Mouse (Mus musculus): Measurements from ENCODE around the gene Slc35g3. TPM values are rescaled to one million over a fixed set of nuclear protein-coding genes. Genes with fewer than 3 reads are reported as not detected.
A peak's percentile ranks its signal among the peaks of the same experiment; 100 is the strongest.

Gene Slc35g3
- polyA plus RNA-seq (2015; fragmentation: Nextera tagmentation; extraction: Ambion mirVana), result 1.0 TPM in 2 replicates

DNA sequence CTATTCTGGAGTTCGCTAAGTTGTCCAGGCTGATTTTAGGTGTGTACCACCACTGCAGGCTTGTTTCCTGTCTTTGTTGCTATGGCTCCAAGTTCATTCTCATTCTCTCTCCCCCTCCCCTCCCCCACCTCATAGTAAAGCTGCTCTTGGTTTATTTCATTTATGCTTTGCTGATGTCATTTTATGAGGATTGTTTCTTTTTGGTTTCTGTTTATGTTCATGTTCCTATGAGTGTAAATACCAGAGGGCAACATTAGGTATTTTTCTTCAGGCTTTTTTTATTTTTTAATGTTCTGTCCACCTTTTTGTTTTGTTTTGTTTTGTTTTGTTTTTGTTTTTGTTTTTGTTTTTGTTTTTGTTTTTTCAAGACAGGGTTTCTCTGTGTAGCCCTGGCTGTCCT, at the start of gene Slc35g3:
Gene Slc35g3 (minus strand): TSS at position 101 of the 400 bp plus-strand sequence.
- DNase-seq (ENCODE audit: low spot score) (no peak), ATAC-seq (no peak)
- peaks cover 5% of the 10 kb centered on the region; the same call in 1 of the 2 replicates for H3K4me1 ChIP-seq (ENCODE audit: insufficient read depth, low read depth, low read length)
- no peaks in the 10 kb centered on the region for H3K36me3 ChIP-seq (ENCODE audit: insufficient read depth, low read length)
- no peak for TF ChIP-seq EP300 (IDR thresholded peaks at IDR 0.05)
- no peak for TF ChIP-seq CTCF (IDR thresholded peaks at IDR 0.05)
- no peaks in the 10 kb centered on the region for H3K9me3 ChIP-seq (ENCODE audit: low read length)
- H3K4me2 ChIP-seq (replicated peaks; ENCODE audit: low read depth, low read length), result no peak within 1 kb of the TSS
- WGBS, result 79% methylated on average over 1 of the region's 1 CpGs
- no peak within 1 kb of the TSS for H3K4me3 ChIP-seq (ENCODE audit: low read depth, low read length)
- no peak within 1 kb of the TSS for H3K27ac ChIP-seq (ENCODE audit: low read length)
- no peaks in the 10 kb centered on the region for H3K27me3 ChIP-seq (replicated peaks; ENCODE audit: insufficient read depth, low read length)
- H3K9ac ChIP-seq (replicated peaks; ENCODE audit: low read depth), result no peak within 1 kb of the TSS

DNA sequence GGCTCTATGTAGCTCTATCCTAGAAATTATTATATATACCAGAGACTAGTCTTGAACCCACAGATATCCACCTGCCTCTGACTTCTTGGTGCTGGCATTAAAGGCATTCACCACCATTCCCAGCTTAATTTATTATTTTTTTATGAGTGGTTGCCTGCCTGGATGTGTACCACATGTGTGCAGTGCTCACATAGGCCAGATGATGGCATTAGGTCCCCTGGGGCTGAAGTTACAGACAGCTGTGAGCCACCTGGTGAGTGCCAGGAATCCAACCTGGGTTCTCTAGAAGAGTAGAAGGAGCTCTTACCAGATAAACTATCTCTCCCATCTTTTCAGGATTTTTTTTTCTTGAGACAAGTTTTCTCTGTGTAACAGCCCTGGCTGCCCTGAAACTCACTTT, 48.5 kb upstream of the Slc35g3 start:
- no peak overlapping the region for H3K4me2 ChIP-seq (replicated peaks; ENCODE audit: low read depth, low read length)
- DNase-seq (ENCODE audit: low spot score), result no peak
- H3K9ac ChIP-seq (replicated peaks; ENCODE audit: low read depth), result no peak overlapping the region

GRCm38 (mm10) chr11:69807641-69808040, 45.9 kb upstream of the Slc35g3 start:
- no peak overlapping the region for H3K4me3 ChIP-seq (ENCODE audit: low read depth, low read length)
- no peaks in the 10 kb centered on the region for H3K27me3 ChIP-seq (replicated peaks; ENCODE audit: insufficient read depth, low read length)
- no peak for DNase-seq (ENCODE audit: low spot score)
- ATAC-seq, result no peak
- 59% methylated on average over 2 of the region's 2 CpGs for WGBS
- H3K9me3 ChIP-seq (ENCODE audit: low read length), result no peaks in the 10 kb centered on the region
- TF ChIP-seq EP300 (IDR thresholded peaks at IDR 0.05), result no peak
- no peak overlapping the region for H3K4me2 ChIP-seq (replicated peaks; ENCODE audit: low read depth, low read length)
- peaks cover 16% of the 10 kb centered on the region; the same call in 1 of the 2 replicates for H3K4me1 ChIP-seq (ENCODE audit: insufficient read depth, low read depth, low read length)
- no peak overlapping the region for H3K9ac ChIP-seq (replicated peaks; ENCODE audit: low read depth)
- H3K27ac ChIP-seq (ENCODE audit: low read length), result no peak overlapping the region
- no peaks in the 10 kb centered on the region for H3K36me3 ChIP-seq (ENCODE audit: insufficient read depth, low read length)

More for the DNA sequence above, 48.5 kb upstream of the Slc35g3 start:
- Histone ChIP-seq H3K27ac (ENCODE audit: low read length) (no peak overlapping the region), H3K9me3 (ENCODE audit: low read length) (no peaks in the 10 kb centered on the region), H3K4me3 (ENCODE audit: low read depth, low read length) (no peak overlapping the region), H3K36me3 (ENCODE audit: insufficient read depth, low read length) (no peaks in the 10 kb centered on the region), H3K4me1 (ENCODE audit: insufficient read depth, low read depth, low read length) (no peaks in the 10 kb centered on the region), H3K27me3 (replicated peaks; ENCODE audit: insufficient read depth, low read length) (no peaks in the 10 kb centered on the region)
- TF ChIP-seq EP300 (IDR thresholded peaks at IDR 0.05) (no peak), CTCF (IDR thresholded peaks at IDR 0.05) (no peak; the same call in 1 of the 2 replicates)
- no peak for ATAC-seq

GRCm38 (mm10) chr11:69806378-69806777, 44.6 kb upstream of the Slc35g3 start:
- ATAC-seq, result no peak
- Histone ChIP-seq H3K27ac (ENCODE audit: low read length) (no peak overlapping the region), H3K4me2 (replicated peaks; ENCODE audit: low read depth, low read length) (no peak overlapping the region), H3K4me1 (ENCODE audit: insufficient read depth, low read depth, low read length) (peaks cover 27% of the 10 kb centered on the region; the same call in 1 of the 2 replicates), H3K9ac (replicated peaks; ENCODE audit: low read depth) (no peak overlapping the region), H3K4me3 (ENCODE audit: low read depth, low read length) (no peak overlapping the region), H3K9me3 (ENCODE audit: low read length) (no peaks in the 10 kb centered on the region), H3K27me3 (replicated peaks; ENCODE audit: insufficient read depth, low read length) (0 out of 2 replicates have a peak, but pooled peaks cover 6% of the 10 kb centered on the region), H3K36me3 (ENCODE audit: insufficient read depth, low read length) (no peaks in the 10 kb centered on the region)
- TF ChIP-seq EP300 (IDR thresholded peaks at IDR 0.05), result no peak
- peak; percentile 40 for TF ChIP-seq CTCF (IDR thresholded peaks at IDR 0.05)
- WGBS, result 83% methylated on average over 4 of the region's 4 CpGs
- no peak for DNase-seq (ENCODE audit: low spot score)

- DNase-seq (ENCODE audit: low spot score) (peak; percentile 88), ATAC-seq (peak; percentile 62)
- H3K27me3 ChIP-seq (replicated peaks; ENCODE audit: insufficient read depth, low read length), result 0 out of 2 replicates have a peak, but pooled peaks cover 6% of the 10 kb centered on the region
- WGBS, result 12% methylated on average over 29 of the region's 29 CpGs
- H3K4me2 ChIP-seq (replicated peaks; ENCODE audit: low read depth, low read length), result peak within 1 kb of the TSS; percentile 86
- peaks cover 33% of the 10 kb centered on the region; the same call in 1 of the 2 replicates for H3K4me1 ChIP-seq (ENCODE audit: insufficient read depth, low read depth, low read length)
- no peak for TF ChIP-seq EP300 (IDR thresholded peaks at IDR 0.05)
- no peak for TF ChIP-seq CTCF (IDR thresholded peaks at IDR 0.05)
- no peak within 1 kb of the TSS for H3K27ac ChIP-seq (ENCODE audit: low read length)
- no peaks in the 10 kb centered on the region for H3K9me3 ChIP-seq (ENCODE audit: low read length)
- H3K36me3 ChIP-seq (ENCODE audit: insufficient read depth, low read length), result no peaks in the 10 kb centered on the region
- H3K9ac ChIP-seq (replicated peaks; ENCODE audit: low read depth), result 0 out of 2 replicates have a peak within 1 kb of the TSS, but pooled peaks have one; percentile 16
- H3K4me3 ChIP-seq (ENCODE audit: low read depth, low read length), result peak within 1 kb of the TSS; percentile 21
These were observed 43.5 kb upstream of the Slc35g3 start, which contains the start of gene Tmem102 for GRCm38 (mm10) chr11:69804972-69805909. Gene Tmem102 (minus strand): TSS chr11:69805624.

GRCm38 (mm10) chr11:69804652-69804940, 42.8 kb upstream of the Slc35g3 start:
- H3K9ac ChIP-seq (replicated peaks; ENCODE audit: low read depth), result 0 out of 2 replicates have a peak overlapping the region, but pooled peaks have one; percentile 16
- peak; percentile 50 for DNase-seq (ENCODE audit: low spot score)
- no peaks in the 10 kb centered on the region for H3K9me3 ChIP-seq (ENCODE audit: low read length)
- peak overlapping the region; percentile 86 for H3K4me2 ChIP-seq (replicated peaks; ENCODE audit: low read depth, low read length)
- H3K4me1 ChIP-seq (ENCODE audit: insufficient read depth, low read depth, low read length), result peaks cover 35% of the 10 kb centered on the region; the same call in 1 of the 2 replicates
- H3K4me3 ChIP-seq (ENCODE audit: low read depth, low read length), result no peak overlapping the region
- H3K36me3 ChIP-seq (ENCODE audit: insufficient read depth, low read length), result no peaks in the 10 kb centered on the region
- ATAC-seq, result no peak
- no peak overlapping the region for H3K27ac ChIP-seq (ENCODE audit: low read length)
- 0 out of 2 replicates have a peak, but pooled peaks cover 6% of the 10 kb centered on the region for H3K27me3 ChIP-seq (replicated peaks; ENCODE audit: insufficient read depth, low read length)
- TF ChIP-seq CTCF (IDR thresholded peaks at IDR 0.05) (no peak), EP300 (IDR thresholded peaks at IDR 0.05) (no peak)
- WGBS, result 18% methylated on average over 12 of the region's 12 CpGs

Data from lung, postnatal 0 days (tissue).